Mouse (Mus musculus) adrenal gland, adult 8-10 months (tissue): ENCODE measurements around the gene Stum. TPM values are rescaled to one million over a fixed set of nuclear protein-coding genes. Genes with fewer than 3 reads are reported as not detected.

Experiments
- DNase-seq: peaks from one replicate; pipeline ENCODE4 v3.0.0; 2022
- total RNA-seq, 4 experiments: library from RNA; stranded (reverse); gene quantifications; 2 replicates each; pipeline ENCODE4 v1.2.4; 2022

Stum gene
- total RNA-seq, 4 experiments from 2014 or later, result 0.30 to 0.80 (median 0.60) TPM

DNA sequence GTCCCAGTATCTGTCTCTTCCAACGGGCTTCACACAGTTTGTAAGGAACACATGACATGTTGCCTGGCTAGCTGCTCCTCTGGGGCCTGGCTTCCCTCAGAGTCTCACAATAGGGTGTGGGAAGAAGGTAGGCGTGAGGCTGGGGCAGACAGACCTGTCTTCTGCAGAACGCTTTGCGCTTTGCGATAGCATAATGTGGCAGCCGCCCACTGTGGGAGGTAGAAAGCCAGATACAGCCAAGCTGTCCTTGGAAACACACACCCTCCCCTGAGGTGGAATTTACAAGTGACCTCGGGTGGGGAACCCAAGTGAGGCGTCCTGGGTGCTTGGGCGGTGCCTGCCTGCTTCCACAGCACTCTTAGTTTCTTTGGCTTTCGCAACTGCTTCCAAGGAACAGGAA, 98.8 kb downstream of the Stum start:
- no peak for DNase-seq

DNA sequence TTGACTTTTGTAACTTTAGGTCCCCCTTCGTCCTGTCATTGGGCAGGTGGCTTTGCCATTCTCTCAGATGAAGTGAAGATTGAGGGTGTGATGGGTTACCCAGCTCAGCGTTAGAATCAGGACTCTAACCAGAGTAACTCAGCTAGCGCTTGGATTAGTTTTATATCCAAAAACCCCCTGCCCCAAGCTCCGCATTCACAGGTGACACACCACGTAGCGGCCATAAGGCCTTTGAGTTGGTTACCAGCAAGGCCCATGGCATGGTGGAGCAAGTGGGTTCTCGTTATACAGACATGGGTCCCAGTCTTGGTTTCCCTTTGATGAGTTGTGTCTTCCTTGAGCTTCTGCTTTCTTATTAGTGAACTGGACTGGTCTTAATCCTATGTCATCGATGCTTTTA, 99.4 kb downstream of the Stum start:
- DNase-seq, result no peak

Other genes with a start within 250 kb of the Stum start
- gene Psen2, start 220.1 kb downstream of the Stum start, total RNA-seq, result 10 to 100 TPM; 33.1 to 43.1 (median 38.4) TPM
- 10 to 100 TPM; 64.4 to 99.3 (median 78.9) TPM for gene Itpkb, start 153.0 kb downstream of the Stum start, total RNA-seq
- 10 to 100 TPM; 67.5 to 78.3 (median 72.4) TPM for gene Parp1, start 85.4 kb upstream of the Stum start, total RNA-seq
- 1 to 10 TPM; 4.4 to 5.8 (median 5.2) TPM for gene Lin9, start 157.6 kb upstream of the Stum start, total RNA-seq
- not detected for gene Mixl1, start 213.5 kb upstream of the Stum start, total RNA-seq
- 10 to 100 TPM; 48.1 to 51.3 (median 50.6) TPM for gene Acbd3, start 242.5 kb upstream of the Stum start, total RNA-seq